Mouse (Mus musculus): ENCODE measurements around the gene Olfr168. TPM values are rescaled to one million over a fixed set of nuclear protein-coding genes. Genes with fewer than 3 reads are reported as not detected.
"Not testable (repeated sequence)": the region's sequence is repeated elsewhere in the genome, so short reads cannot be mapped to it uniquely, and the experiment has no call there.

Olfr168 gene
- polyA plus RNA-seq (2014; fragmentation: Nextera tagmentation; extraction: Ambion mirVana), result not detected in 2 replicates

DNA sequence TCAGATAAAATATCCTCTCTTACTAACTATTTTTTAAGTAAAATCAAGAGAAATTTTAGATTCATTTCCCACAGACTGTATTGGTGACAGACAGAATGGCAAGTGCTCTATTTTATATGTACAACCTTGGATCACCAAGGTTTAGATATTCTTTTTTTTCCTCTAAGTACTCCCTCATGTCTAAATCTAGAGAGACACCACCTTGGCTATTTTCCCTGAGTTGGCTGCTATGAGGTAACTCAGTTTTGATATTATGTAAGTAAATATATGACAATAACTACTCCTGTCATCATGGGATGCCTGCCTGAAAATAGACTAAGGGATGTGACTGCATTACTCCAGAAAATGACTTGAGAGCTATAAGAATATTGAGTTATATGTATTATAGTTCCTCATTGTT is at the start of gene Olfr168:
TSS of gene Olfr168 (minus strand) at position 101 of the 400 bp plus-strand sequence.
- Histone ChIP-seq H3K36me3 (ENCODE audit: insufficient read depth) (no peaks in the 10 kb centered on the region), H3K4me3 (ENCODE audit: low read depth, low read length) (no peak within 1 kb of the TSS), H3K27ac (ENCODE audit: low read depth) (no peak within 1 kb of the TSS), H3K27me3 (ENCODE audit: insufficient read depth, low read length) (no peaks in the 10 kb centered on the region), H3K4me2 (no peak within 1 kb of the TSS), H3K9ac (no peak within 1 kb of the TSS), H3K4me1 (ENCODE audit: insufficient read depth) (no peaks in the 10 kb centered on the region), H3K9me3 (ENCODE audit: low read depth, low read length) (no peaks in the 10 kb centered on the region)
- no peak for TF ChIP-seq CTCF (IDR thresholded peaks at IDR 0.05; ENCODE audit: low read depth)
- DNase-seq, result no peak
- ATAC-seq (ENCODE audit: insufficient read depth), result no peak

DNA sequence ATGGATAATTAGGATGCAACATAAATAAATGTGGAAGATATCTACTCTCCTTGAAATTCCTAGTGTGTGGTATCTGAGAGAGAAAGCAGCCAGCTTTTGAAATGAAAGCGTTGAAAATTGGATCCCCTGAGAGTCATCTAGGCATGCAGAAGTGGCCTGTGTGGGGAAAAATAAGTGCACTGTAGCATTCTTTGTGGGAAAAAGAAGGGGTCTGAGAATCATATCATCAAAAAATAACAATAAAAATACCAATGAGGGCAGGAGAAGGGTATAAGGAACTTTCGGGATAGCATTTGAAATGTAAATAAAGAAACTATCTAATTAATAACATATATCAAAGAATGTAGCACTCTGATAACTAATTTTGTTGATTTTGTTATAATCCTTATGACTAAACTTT is 36.4 kb upstream of the Olfr168 start, which contains the start of gene Olfr169:
TSS of gene Olfr169 (minus strand) at position 101 of the 400 bp plus-strand sequence.
- H3K4me3 ChIP-seq (ENCODE audit: low read depth, low read length); H3K4me1 ChIP-seq (ENCODE audit: insufficient read depth); ATAC-seq (ENCODE audit: insufficient read depth); H3K4me2 ChIP-seq; H3K27ac ChIP-seq (ENCODE audit: low read depth); H3K36me3 ChIP-seq (ENCODE audit: insufficient read depth); H3K9ac ChIP-seq; H3K27me3 ChIP-seq (ENCODE audit: insufficient read depth, low read length); DNase-seq; H3K9me3 ChIP-seq (ENCODE audit: low read depth, low read length): not testable (repeated sequence)
- 72% methylated on average over 2 of the region's 2 CpGs for WGBS

DNA sequence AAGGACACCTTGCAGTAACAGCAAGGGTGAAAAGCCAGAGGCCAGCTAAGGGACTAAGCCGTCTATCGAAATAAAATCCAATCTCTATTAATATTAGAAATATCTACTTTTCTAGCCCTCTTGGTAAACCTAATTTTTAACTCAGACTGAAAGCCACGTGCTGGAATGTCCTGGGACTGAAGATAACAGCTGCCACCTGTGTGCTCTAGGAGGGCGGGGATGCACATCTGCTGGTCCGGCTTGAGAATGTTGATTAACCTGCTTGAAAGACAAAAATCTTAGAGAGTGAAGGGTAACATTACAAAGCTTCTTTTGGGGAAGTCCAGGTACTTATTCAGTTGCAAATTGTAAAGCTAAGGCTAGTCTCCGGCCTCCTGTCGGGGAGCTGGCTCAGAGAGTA is 18.1 kb upstream of the Olfr168 start:
- H3K9ac ChIP-seq; ATAC-seq (ENCODE audit: insufficient read depth); H3K4me2 ChIP-seq; H3K4me1 ChIP-seq (ENCODE audit: insufficient read depth); H3K9me3 ChIP-seq (ENCODE audit: low read depth, low read length); H3K27me3 ChIP-seq (ENCODE audit: insufficient read depth, low read length); DNase-seq; H3K27ac ChIP-seq (ENCODE audit: low read depth); H3K36me3 ChIP-seq (ENCODE audit: insufficient read depth); H3K4me3 ChIP-seq (ENCODE audit: low read depth, low read length): not testable (repeated sequence)
- 83% methylated on average over 7 of the region's 7 CpGs for WGBS

DNA sequence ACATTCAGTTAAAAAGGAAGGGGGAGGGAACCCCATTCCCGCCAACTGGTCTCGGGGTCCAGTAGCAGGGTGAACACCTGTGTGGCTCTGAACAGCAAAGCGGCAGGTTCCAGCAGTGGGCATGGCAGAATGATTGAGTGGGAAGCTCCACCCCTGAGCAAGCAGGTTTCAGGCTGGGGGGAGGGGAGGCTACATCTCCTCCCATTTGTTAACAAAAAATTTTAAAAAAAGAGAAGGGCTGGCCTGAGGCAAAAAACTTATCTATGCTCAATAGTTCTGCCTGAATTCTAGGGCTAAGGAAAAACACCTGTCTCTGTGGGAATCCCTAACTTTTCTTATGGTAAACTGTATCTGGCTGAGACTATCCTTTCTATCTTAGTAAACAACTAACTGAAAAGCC is 16.9 kb upstream of the Olfr168 start:
- not testable (repeated sequence) for H3K4me3 ChIP-seq (ENCODE audit: low read depth, low read length); H3K9ac ChIP-seq; ATAC-seq (ENCODE audit: insufficient read depth); H3K4me2 ChIP-seq; H3K27me3 ChIP-seq (ENCODE audit: insufficient read depth, low read length); H3K36me3 ChIP-seq (ENCODE audit: insufficient read depth); H3K4me1 ChIP-seq (ENCODE audit: insufficient read depth); H3K27ac ChIP-seq (ENCODE audit: low read depth); DNase-seq; H3K9me3 ChIP-seq (ENCODE audit: low read depth, low read length)
- WGBS, result 80% methylated on average over 3 of the region's 3 CpGs

DNA sequence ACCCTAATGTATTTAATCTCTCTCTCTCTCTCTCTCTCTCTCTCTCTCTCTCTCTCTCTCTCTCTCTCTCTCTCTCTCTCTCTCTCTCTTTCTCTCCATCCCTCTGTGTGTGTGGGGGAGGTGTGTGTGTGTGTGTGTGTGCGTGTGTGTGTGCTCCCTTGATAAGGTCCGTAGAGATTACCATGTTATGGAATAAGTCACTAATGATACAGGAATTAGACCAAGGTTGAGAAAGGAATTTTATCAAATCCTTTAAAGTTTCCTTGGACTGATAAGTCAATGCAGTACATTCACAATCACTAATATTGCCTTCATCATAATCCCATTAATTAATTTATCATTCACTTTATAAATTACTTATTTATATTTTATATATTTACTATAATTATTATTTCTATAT is 13.2 kb downstream of the Olfr168 start, which contains the start of gene Olfr167:
TSS of gene Olfr167 (minus strand) at position 101 of the 400 bp plus-strand sequence.
- no peak within 1 kb of the TSS for H3K9ac ChIP-seq
- H3K27ac ChIP-seq (ENCODE audit: low read depth), result no peak within 1 kb of the TSS
- no peaks in the 10 kb centered on the region for H3K4me1 ChIP-seq (ENCODE audit: insufficient read depth)
- no peaks in the 10 kb centered on the region for H3K27me3 ChIP-seq (ENCODE audit: insufficient read depth, low read length)
- DNase-seq (no peak), ATAC-seq (ENCODE audit: insufficient read depth) (no peak)
- WGBS, result 74% methylated on average over 2 of the region's 2 CpGs
- H3K36me3 ChIP-seq (ENCODE audit: insufficient read depth), result no peaks in the 10 kb centered on the region
- TF ChIP-seq CTCF (IDR thresholded peaks at IDR 0.05; ENCODE audit: low read depth), result no peak
- no peak within 1 kb of the TSS for H3K4me2 ChIP-seq
- H3K9me3 ChIP-seq (ENCODE audit: low read depth, low read length), result no peaks in the 10 kb centered on the region
- no peak within 1 kb of the TSS for H3K4me3 ChIP-seq (ENCODE audit: low read depth, low read length)

DNA sequence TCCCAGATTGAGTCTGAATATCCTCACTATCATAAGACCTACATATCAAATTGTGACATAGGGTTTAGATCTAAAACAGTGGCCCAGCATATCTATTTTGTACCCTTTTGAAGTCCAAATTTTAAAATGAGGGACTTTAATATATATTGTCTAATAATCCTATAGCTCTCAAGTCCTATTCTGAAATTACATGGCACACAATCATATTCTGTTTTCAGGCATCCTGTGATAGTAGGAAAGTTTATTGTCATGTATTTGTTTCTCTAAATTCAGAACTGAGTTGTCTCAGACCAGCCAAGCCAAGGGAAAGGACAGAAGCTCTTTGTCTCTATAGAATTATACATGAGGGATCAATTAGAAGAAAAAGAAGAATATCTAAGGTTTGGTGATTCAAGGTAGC is 52.0 kb downstream of the Olfr168 start, which contains the start of gene Olfr166:
TSS of gene Olfr166 (plus strand) at position 301 of the 400 bp plus-strand sequence.
- no peaks in the 10 kb centered on the region for H3K36me3 ChIP-seq (ENCODE audit: insufficient read depth)
- ATAC-seq (ENCODE audit: insufficient read depth) (no peak), DNase-seq (no peak)
- H3K27me3 ChIP-seq (ENCODE audit: insufficient read depth, low read length), result no peaks in the 10 kb centered on the region
- no peaks in the 10 kb centered on the region for H3K9me3 ChIP-seq (ENCODE audit: low read depth, low read length)
- H3K27ac ChIP-seq (ENCODE audit: low read depth), result no peak within 1 kb of the TSS
- no peaks in the 10 kb centered on the region for H3K4me1 ChIP-seq (ENCODE audit: insufficient read depth)
- no peak within 1 kb of the TSS for H3K4me2 ChIP-seq
- no peak within 1 kb of the TSS for H3K9ac ChIP-seq
- TF ChIP-seq CTCF (IDR thresholded peaks at IDR 0.05; ENCODE audit: low read depth), result no peak
- no peak within 1 kb of the TSS for H3K4me3 ChIP-seq (ENCODE audit: low read depth, low read length)

Other genes starting within 250 kb of the Olfr168 start
- gene Olfr164, start 221.5 kb downstream of the Olfr168 start, polyA plus RNA-seq (2014; fragmentation: Nextera tagmentation; extraction: Ambion mirVana), result not detected in 2 replicates
- not detected in 2 replicates for gene Olfr165, start 112.4 kb downstream of the Olfr168 start, polyA plus RNA-seq (2014; fragmentation: Nextera tagmentation; extraction: Ambion mirVana)
- gene Olfr166, start 51.9 kb downstream of the Olfr168 start, polyA plus RNA-seq (2014; fragmentation: Nextera tagmentation; extraction: Ambion mirVana), result not detected in 2 replicates
- not detected in 2 replicates for gene Olfr167, start 13.3 kb downstream of the Olfr168 start, polyA plus RNA-seq (2014; fragmentation: Nextera tagmentation; extraction: Ambion mirVana)
- not detected in 2 replicates for gene Olfr169, start 36.3 kb upstream of the Olfr168 start, polyA plus RNA-seq (2014; fragmentation: Nextera tagmentation; extraction: Ambion mirVana)
- gene Olfr170, start 76.3 kb upstream of the Olfr168 start, polyA plus RNA-seq (2014; fragmentation: Nextera tagmentation; extraction: Ambion mirVana), result not detected in 2 replicates
- gene Olfr171, start 94.4 kb upstream of the Olfr168 start, polyA plus RNA-seq (2014; fragmentation: Nextera tagmentation; extraction: Ambion mirVana), result not detected in 2 replicates
- 4.3 and 4.7 TPM in 2 replicates for gene Lamp3, start 170.8 kb upstream of the Olfr168 start, polyA plus RNA-seq (2014; fragmentation: Nextera tagmentation; extraction: Ambion mirVana)
- gene B3gnt5, start 224.7 kb upstream of the Olfr168 start, polyA plus RNA-seq (2014; fragmentation: Nextera tagmentation; extraction: Ambion mirVana), result 26.1 and 28.6 TPM in 2 replicates

Measured in lung, embryonic 14.5 days (tissue).